Mouse (Mus musculus) embryo, embryonic 10 days (tissue): Measurements from ENCODE around the gene Cdk19.
"Not testable (repeated sequence)": the region's sequence is repeated elsewhere in the genome, so short reads cannot be mapped to it uniquely, and the experiment has no call there.

ENCODE experiments used
- DNase-seq: peaks from one replicate; pipeline ENCODE4 v3.0.0-alpha.2; 2015; ENCODE audit warnings: low spot score

Gene Cdk19

GRCm38 (mm10) chr10:40393447-40394143, 54.2 kb downstream of the Cdk19 start:
- DNase-seq, result no peak

DNA sequence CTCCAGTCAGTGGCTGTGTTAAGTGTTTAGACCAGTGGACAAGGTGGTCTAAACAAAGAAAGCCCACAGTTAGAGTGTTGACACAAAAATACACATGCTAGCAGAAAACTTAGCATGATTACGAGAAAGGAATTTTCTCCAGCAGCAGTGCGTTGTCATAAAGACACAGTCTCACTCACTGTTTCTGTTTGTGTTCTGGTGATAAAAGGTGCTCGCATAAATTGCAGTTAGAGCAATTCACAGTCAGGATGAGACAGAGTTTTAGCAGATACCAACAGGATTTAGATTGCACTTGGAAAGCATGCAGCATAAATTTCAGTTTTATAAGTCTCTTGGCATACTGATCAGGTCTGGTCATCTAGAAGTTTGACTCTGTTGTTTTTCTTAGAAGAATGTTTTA, 59.5 kb downstream of the Cdk19 start:
- DNase-seq, result no peak

GRCm38 (mm10) chr10:40399328-40399727, 60.0 kb downstream of the Cdk19 start:
- DNase-seq, result no peak

DNA sequence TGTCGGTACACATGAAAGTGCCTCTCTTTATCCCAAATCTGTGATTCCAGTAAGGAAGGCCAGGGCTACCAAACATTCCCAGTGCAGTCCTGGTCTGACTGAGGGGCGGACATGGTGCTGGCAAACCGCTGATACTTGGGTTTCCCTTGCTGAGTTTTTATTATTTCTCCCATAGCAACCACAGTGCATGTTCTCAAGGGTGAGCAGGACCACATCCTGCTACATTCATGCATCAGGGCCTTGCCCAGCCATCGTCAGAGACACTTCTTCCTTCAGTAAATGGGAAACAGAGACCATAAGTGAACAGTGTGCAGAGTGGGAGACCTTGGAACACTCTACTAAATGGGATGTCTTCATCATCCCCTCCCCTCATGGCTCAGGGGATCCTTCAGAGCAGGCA, 60.9 kb downstream of the Cdk19 start:
- DNase-seq, result no peak

GRCm38 (mm10) chr10:40406655-40407054, 67.3 kb downstream of the Cdk19 start:
- no peak for DNase-seq

GRCm38 (mm10) chr10:40409336-40409735, 70.0 kb downstream of the Cdk19 start:
- no peak for DNase-seq

GRCm38 (mm10) chr10:40411370-40411769, 72.0 kb downstream of the Cdk19 start:
- DNase-seq, result no peak

GRCm38 (mm10) chr10:40416944-40417343, 77.6 kb downstream of the Cdk19 start:
- DNase-seq, result no peak

DNA sequence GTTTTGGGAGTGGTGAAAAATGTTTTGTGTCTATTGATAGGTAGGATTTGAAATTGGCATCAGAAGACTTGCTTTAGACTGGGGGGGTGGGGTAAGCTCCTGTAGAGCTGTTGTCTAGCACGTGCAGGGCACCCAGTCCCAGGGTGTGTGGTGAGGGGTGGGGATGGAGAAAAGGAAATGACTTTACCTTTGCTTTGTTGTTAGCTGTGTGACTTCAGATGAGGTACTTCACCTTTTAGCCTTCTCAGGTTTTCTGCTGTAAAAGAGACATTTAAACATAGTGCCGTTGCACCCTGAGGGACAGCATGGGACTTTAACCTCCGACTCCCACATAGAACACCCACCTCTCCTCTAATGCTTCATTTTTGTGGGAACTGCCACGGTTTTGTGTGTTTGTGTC, 80.5 kb downstream of the Cdk19 start:
- no peak for DNase-seq

DNA sequence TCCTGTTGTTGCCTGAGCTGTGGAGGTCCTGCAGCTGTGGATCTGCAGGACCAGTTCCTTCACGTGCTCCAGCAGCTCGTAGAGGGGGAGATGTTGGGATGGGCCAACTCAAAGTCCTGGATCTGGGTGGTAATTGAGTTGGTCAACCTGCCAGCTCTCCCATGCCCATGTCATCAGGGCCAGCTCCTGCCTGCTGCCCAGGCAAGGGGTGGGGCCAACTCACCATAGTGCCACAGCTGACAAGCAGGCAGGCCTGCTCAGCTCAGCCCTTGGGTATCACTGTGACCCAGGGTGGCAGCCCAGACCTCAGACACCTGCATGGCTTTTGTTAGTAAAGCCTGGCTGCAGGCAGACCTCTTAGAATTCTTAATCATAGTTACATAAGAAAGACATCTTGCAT, 81.3 kb downstream of the Cdk19 start:
- no peak for DNase-seq

GRCm38 (mm10) chr10:40421724-40422123, 82.4 kb downstream of the Cdk19 start:
- no peak for DNase-seq

GRCm38 (mm10) chr10:40422696-40423095, 83.3 kb downstream of the Cdk19 start:
- DNase-seq, result no peak

- not testable (repeated sequence) for DNase-seq
These were observed 85.1 kb downstream of the Cdk19 start for GRCm38 (mm10) chr10:40424428-40424827.

- no peak for DNase-seq
These were observed 86.1 kb downstream of the Cdk19 start for GRCm38 (mm10) chr10:40425243-40426095.

- DNase-seq, result no peak
These were observed 86.7 kb downstream of the Cdk19 start for GRCm38 (mm10) chr10:40426096-40426450.

GRCm38 (mm10) chr10:40428633-40429032, 89.3 kb downstream of the Cdk19 start:
- no peak for DNase-seq

- DNase-seq, result no peak
These were observed 89.7 kb downstream of the Cdk19 start for GRCm38 (mm10) chr10:40429081-40429480.

DNA sequence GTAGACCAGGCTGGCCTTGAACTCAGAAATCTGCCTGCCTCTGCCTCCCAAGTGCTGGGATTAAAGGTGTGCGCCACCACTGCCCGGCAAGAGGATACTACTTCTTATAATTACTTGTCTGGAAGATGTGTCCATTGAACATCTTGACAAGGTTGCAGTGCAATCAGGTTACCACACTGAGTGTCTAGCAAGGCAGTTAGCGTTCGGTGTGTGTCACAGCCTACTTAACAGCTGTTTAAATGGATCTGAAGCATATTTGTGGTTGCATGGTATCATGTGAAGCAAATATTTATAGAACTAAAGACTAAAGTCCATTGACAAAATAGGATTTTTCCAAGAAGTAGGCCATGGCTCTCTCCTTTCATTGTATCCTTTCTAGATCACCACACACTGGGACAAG, 90.8 kb downstream of the Cdk19 start:
- DNase-seq, result no peak

GRCm38 (mm10) chr10:40431957-40432356, 92.6 kb downstream of the Cdk19 start:
- no peak for DNase-seq

- DNase-seq, result no peak
These were observed 93.0 kb downstream of the Cdk19 start for GRCm38 (mm10) chr10:40432375-40432774.

- no peak for DNase-seq
These were observed 96.0 kb downstream of the Cdk19 start for GRCm38 (mm10) chr10:40435402-40435801.

GRCm38 (mm10) chr10:40437117-40437516, 97.8 kb downstream of the Cdk19 start:
- no peak for DNase-seq

GRCm38 (mm10) chr10:40440740-40441139, 101.4 kb downstream of the Cdk19 start:
- DNase-seq, result no peak

- no peak for DNase-seq
These were observed 102.7 kb downstream of the Cdk19 start for GRCm38 (mm10) chr10:40442076-40442475.
